Mouse (Mus musculus): ENCODE results near the gene Snapin.
A peak's percentile ranks its signal among the peaks of the same experiment; 100 is the strongest.

Gene Snapin

GRCm38 (mm10) chr3:90454931-90455330 lies 35.9 kb downstream of the Snapin start:
- DNase-seq (ENCODE audit: low spot score) = no peak

GRCm38 (mm10) chr3:90451396-90452095 lies 39.3 kb downstream of the Snapin start:
- no peak for DNase-seq (ENCODE audit: low spot score)

GRCm38 (mm10) chr3:90450874-90451273 lies 40.0 kb downstream of the Snapin start:
- DNase-seq (ENCODE audit: low spot score) = no peak

- DNase-seq (ENCODE audit: low spot score) = no peak
These were observed 42.2 kb downstream of the Snapin start for GRCm38 (mm10) chr3:90448626-90449025.

- DNase-seq (ENCODE audit: low spot score) = peak; percentile 37
These were observed 43.7 kb downstream of the Snapin start for GRCm38 (mm10) chr3:90447123-90447494.

GRCm38 (mm10) chr3:90446389-90447122 lies 44.3 kb downstream of the Snapin start:
- peak; percentile 87 for DNase-seq (ENCODE audit: low spot score)

GRCm38 (mm10) chr3:90445417-90446200 lies 45.2 kb downstream of the Snapin start:
- no peak for DNase-seq (ENCODE audit: low spot score)

GRCm38 (mm10) chr3:90443977-90444376 lies 46.9 kb downstream of the Snapin start:
- DNase-seq (ENCODE audit: low spot score) = no peak

- DNase-seq (ENCODE audit: low spot score) = no peak
These were observed 50.1 kb downstream of the Snapin start for GRCm38 (mm10) chr3:90440756-90441155.

Measured in ovary, postnatal 36 days (tissue).